50 mouse cellular contexts compared by ENCODE assay signal in the genomic region with DNA sequence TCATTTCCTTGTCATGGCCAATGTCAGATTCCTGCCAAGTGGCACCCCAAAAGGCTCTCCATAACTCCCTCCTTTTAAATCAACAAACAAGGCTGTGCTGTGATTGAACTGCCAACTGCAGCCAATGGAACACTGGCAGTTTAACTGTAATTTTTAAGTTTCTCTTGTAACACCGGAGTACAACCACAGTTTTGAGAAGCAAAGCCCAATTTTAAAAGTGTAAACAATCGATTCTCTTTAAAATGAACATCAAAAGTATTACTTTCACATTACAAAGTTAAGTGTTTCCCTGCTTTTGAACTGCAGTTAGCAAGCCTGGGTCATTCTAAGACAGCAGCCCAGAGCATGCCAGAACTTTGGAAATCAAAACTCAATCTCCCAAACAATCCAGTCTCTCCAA. TPM values are rescaled to one million over a fixed set of nuclear protein-coding genes. Genes with fewer than 3 reads are reported as not detected.
"Had no signal": no experiment of that assay in that cellular context is flagged by ENCODE, and none has a peak within 500 bp of the region (broad histone marks: within the 10 kb centered on the region; RNA-seq: fewer than 3 reads in every experiment).

Gene 1700029F12Rik (minus strand): TSS at position 101 of the 400 bp plus-strand sequence.

- DNase-seq: heart, postnatal 10 days; heart, postnatal 14 days; heart, postnatal 36 days; kidney, adult 11 months; kidney, adult 18-20 months; kidney, adult 2 months; kidney, adult 8-10 months; kidney, adult 9 months; kidney, postnatal 10 days; kidney, postnatal 14 days; kidney, postnatal 25 days; kidney, postnatal 36 days; kidney, postnatal 4 days; layer of hippocampus, adult 9-11 months; layer of hippocampus, postnatal 36 days had no signal

- H3K9ac ChIP-seq: heart, embryonic 12.5 days; heart, embryonic 15.5 days; hindbrain, embryonic 12.5 days; hindbrain, embryonic 13.5 days; hindbrain, embryonic 14.5 days; hindbrain, embryonic 15.5 days; intestine, embryonic 15.5 days; kidney, embryonic 15.5 days had no signal

- H3K36me3 ChIP-seq: heart, embryonic 10.5 days; heart, embryonic 12.5 days; heart, embryonic 15.5 days; hindbrain, embryonic 10.5 days; hindbrain, embryonic 12.5 days; hindbrain, embryonic 13.5 days; hindbrain, embryonic 15.5 days; intestine, embryonic 15.5 days; kidney, embryonic 15.5 days had no signal

- H3K4me3 ChIP-seq: heart, embryonic 10.5 days; heart, embryonic 12.5 days; heart, embryonic 15.5 days; hindbrain, embryonic 10.5 days; hindbrain, embryonic 12.5 days; hindbrain, embryonic 13.5 days; hindbrain, embryonic 15.5 days; intestine, embryonic 15.5 days; kidney, embryonic 15.5 days; layer of hippocampus, adult 2 months; left cerebral cortex, adult 2 months had no signal

- H3K27ac ChIP-seq: heart, embryonic 10.5 days; heart, embryonic 15.5 days; hindbrain, embryonic 10.5 days; hindbrain, embryonic 12.5 days; hindbrain, embryonic 13.5 days; hindbrain, embryonic 14.5 days; hindbrain, embryonic 15.5 days; hindbrain, postnatal 0 days; intestine, embryonic 15.5 days; kidney, embryonic 15.5 days; kidney, postnatal 0 days; layer of hippocampus, adult 2 months; left cerebral cortex, adult 2 months had no signal

- ATAC-seq: hindbrain, embryonic 16.5 days; hindbrain, postnatal 0 days; inflammation-experienced regulatory T-cells, adult 6 months; intestine, embryonic 15.5 days; intestine, embryonic 16.5 days; intestine, postnatal 0 days had no signal

- H3K4me2 ChIP-seq: heart, embryonic 11.5 days; heart, embryonic 12.5 days; heart, embryonic 15.5 days; hindbrain, embryonic 12.5 days; hindbrain, embryonic 13.5 days; hindbrain, embryonic 14.5 days; hindbrain, embryonic 15.5 days; intestine, embryonic 15.5 days; kidney, embryonic 15.5 days had no signal

- H3K4me1 ChIP-seq: heart, embryonic 10.5 days; heart, embryonic 12.5 days; heart, embryonic 15.5 days; hindbrain, embryonic 10.5 days; hindbrain, embryonic 12.5 days; hindbrain, embryonic 13.5 days; hindbrain, embryonic 15.5 days; intestine, embryonic 15.5 days; kidney, embryonic 15.5 days had no signal

- H3K27me3 ChIP-seq: heart, embryonic 12.5 days; heart, embryonic 15.5 days; hindbrain, embryonic 12.5 days; hindbrain, embryonic 13.5 days; hindbrain, embryonic 15.5 days; intestine, embryonic 15.5 days; kidney, embryonic 15.5 days had no signal

- H3K9me3 ChIP-seq: heart, embryonic 10.5 days; heart, embryonic 12.5 days; heart, embryonic 15.5 days; hindbrain, embryonic 10.5 days; hindbrain, embryonic 12.5 days; hindbrain, embryonic 13.5 days; hindbrain, embryonic 15.5 days; intestine, embryonic 15.5 days; kidney, embryonic 15.5 days had no signal

RNA-seq across cellular contexts. Expression of gene 1700029F12Rik, which starts in this region (rescaled TPM):
- total RNA-seq: heart, postnatal 10 days; heart, postnatal 14 days; heart, postnatal 36 days; hematopoietic stem cell, adult 5-6 weeks; hindbrain, postnatal 0 days; layer of hippocampus, adult 18-20 months; layer of hippocampus, adult 2 months; layer of hippocampus, adult 8-10 months; layer of hippocampus, postnatal 10 days; layer of hippocampus, postnatal 14 days; layer of hippocampus, postnatal 25 days; layer of hippocampus, postnatal 36 days; left cerebral cortex, adult 18-20 months; left cerebral cortex, adult 2 months; left cerebral cortex, adult 8-10 months had no signal
- polyA plus RNA-seq: heart, embryonic 10.5 days; heart, embryonic 11.5 days; heart, embryonic 12.5 days; heart, embryonic 14.5 days; heart, embryonic 15.5 days; heart, embryonic 16.5 days; heart, postnatal 0 days; hindbrain, embryonic 10.5 days; hindbrain, embryonic 11.5 days; hindbrain, embryonic 12.5 days; hindbrain, embryonic 13.5 days; hindbrain, embryonic 14.5 days; hindbrain, embryonic 15.5 days; hindbrain, embryonic 16.5 days; hindbrain, postnatal 0 days; inflammation-experienced regulatory T-cells, adult 6 months; intestine, embryonic 14.5 days; intestine, embryonic 15.5 days; intestine, embryonic 16.5 days; intestine, postnatal 0 days; kidney, embryonic 14.5 days; kidney, embryonic 15.5 days; kidney, embryonic 16.5 days; kidney, postnatal 0 days; large intestine, adult 2 months had no signal
